Mouse (Mus musculus) urinary bladder, postnatal 36 days (tissue): ENCODE data around the gene Tnfrsf18.

Experiments used
- DNase-seq, 2 experiments: peaks; one replicate each; pipeline ENCODE4 v3.0.0; 2022; ENCODE audit warnings: low spot score in 2 of 2, mixed read lengths in 1 of 2

The Tnfrsf18 gene

GRCm38 (mm10) chr4:156026013-156026412 is at the start of gene Tnfrsf18:
Gene Tnfrsf18 (plus strand): TSS chr4:156026164.
- peak; percentile 57 to 70 for DNase-seq

GRCm38 (mm10) chr4:155981436-155982082 is 44.4 kb upstream of the Tnfrsf18 start:
- no peak for DNase-seq

GRCm38 (mm10) chr4:155983788-155984187 is 42.2 kb upstream of the Tnfrsf18 start:
- no peak for DNase-seq

- peak in 1 of 2 experiments; percentile 24 for DNase-seq
These were observed 34.6 kb upstream of the Tnfrsf18 start for GRCm38 (mm10) chr4:155991211-155991907.

- no peak for DNase-seq
These were observed 34.1 kb upstream of the Tnfrsf18 start for GRCm38 (mm10) chr4:155991908-155992230.

- peak; percentile 77 to 79 for DNase-seq
These were observed 33.6 kb upstream of the Tnfrsf18 start, which contains the start of the genes B3galt6 and Sdf4 for GRCm38 (mm10) chr4:155992241-155992905. Gene B3galt6 (minus strand): TSS chr4:155992649. Gene Sdf4 (plus strand): TSS chr4:155992872.

- peak; percentile 96 to 97 for DNase-seq
These were observed 32.9 kb upstream of the Tnfrsf18 start for GRCm38 (mm10) chr4:155992906-155993547.

GRCm38 (mm10) chr4:155993606-155994005 is 32.4 kb upstream of the Tnfrsf18 start:
- no peak for DNase-seq

GRCm38 (mm10) chr4:156004109-156004508 is 21.9 kb upstream of the Tnfrsf18 start:
- DNase-seq: no peak

GRCm38 (mm10) chr4:156008369-156008768 is 17.6 kb upstream of the Tnfrsf18 start:
- DNase-seq: no peak

- DNase-seq: no peak
These were observed 12.3 kb upstream of the Tnfrsf18 start, which contains the start of gene Tnfrsf4 for GRCm38 (mm10) chr4:156013637-156014036. Gene Tnfrsf4 (plus strand): TSS chr4:156013843.

- DNase-seq: no peak
These were observed 11.5 kb upstream of the Tnfrsf18 start for GRCm38 (mm10) chr4:156014436-156014835.

- no peak for DNase-seq
These were observed 6.2 kb upstream of the Tnfrsf18 start for GRCm38 (mm10) chr4:156019771-156020170.

GRCm38 (mm10) chr4:156021381-156021780 is 4.6 kb upstream of the Tnfrsf18 start:
- DNase-seq: no peak

GRCm38 (mm10) chr4:156021942-156022419 is 4.0 kb upstream of the Tnfrsf18 start:
- DNase-seq: no peak

- DNase-seq: no peak
These were observed 2.4 kb upstream of the Tnfrsf18 start for GRCm38 (mm10) chr4:156023520-156023919.

GRCm38 (mm10) chr4:156024184-156024583 is 1.8 kb upstream of the Tnfrsf18 start:
- no peak for DNase-seq

GRCm38 (mm10) chr4:156028580-156028979 is 2.6 kb downstream of the Tnfrsf18 start:
- no peak for DNase-seq

- DNase-seq: no peak
These were observed 4.7 kb downstream of the Tnfrsf18 start for GRCm38 (mm10) chr4:156030651-156031118.

GRCm38 (mm10) chr4:156031255-156031592 is 5.3 kb downstream of the Tnfrsf18 start:
- DNase-seq: no peak

GRCm38 (mm10) chr4:156031593-156032391 is 5.8 kb downstream of the Tnfrsf18 start:
- peak; percentile 69 to 82 for DNase-seq
